Mouse (Mus musculus) right cerebral cortex, postnatal 10 days (tissue): Measurements from ENCODE around the gene Mllt3.
"Not testable (repeated sequence)": the region's sequence is repeated elsewhere in the genome, so short reads cannot be mapped to it uniquely, and the experiment has no call there.

Source experiments
- DNase-seq, 2 experiments: peaks; one replicate each; pipeline ENCODE4 v3.0.0; 2021; ENCODE audit warnings: low spot score in 2 of 2

Mllt3 gene

DNA sequence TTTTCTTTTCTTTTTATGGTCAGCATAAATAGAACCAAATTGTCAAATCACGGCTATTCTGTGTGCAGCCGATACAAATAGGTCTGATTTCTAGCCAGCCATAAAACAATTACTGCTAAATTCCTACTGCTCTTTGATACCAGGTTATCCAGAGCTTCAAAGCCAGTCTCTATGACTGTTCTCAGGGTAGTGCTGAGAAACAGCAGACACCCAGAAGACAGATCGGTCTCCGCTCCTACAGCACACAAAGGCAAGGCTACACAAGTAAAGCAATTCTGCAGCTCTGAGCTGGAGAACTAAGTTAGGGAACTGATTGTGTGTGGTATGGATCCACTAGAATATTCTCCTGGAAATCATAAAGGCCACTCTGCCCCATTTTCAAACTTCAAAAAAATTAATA, 20.4 kb downstream of the Mllt3 start:
- DNase-seq, result no peak

DNA sequence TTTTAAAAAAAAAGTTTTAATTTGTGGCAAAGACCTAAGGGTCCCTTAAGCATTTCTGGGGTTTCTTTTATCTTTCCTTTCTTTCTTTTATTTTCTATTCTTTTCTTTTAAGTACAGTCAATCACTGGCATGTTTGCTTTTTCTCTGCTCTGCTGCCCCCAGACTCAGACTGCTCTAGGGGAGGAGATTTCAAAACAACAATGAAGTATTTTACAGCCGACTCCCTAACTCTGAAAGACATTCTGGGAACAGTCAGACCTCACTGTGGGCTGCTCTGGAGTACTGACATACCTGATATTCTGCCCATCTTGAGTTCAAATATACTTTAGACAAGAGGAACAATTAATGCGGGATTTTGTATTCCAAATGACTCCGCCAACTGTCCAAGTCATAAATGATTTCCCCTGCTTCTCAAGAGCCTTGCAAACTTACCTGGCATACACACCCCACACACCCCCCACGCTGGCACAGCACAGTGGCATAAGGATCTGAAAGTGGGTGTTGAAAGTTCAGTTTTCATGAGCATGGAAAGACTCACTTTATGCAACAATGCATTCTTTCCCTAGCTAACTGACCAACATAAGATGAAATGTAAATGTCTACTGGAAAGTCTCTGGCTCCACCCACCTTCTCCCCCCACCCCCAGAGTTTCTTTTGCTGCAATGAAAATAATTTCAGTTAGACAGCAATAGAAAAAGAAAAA, 21.1 kb downstream of the Mllt3 start:
- no peak for DNase-seq

DNA sequence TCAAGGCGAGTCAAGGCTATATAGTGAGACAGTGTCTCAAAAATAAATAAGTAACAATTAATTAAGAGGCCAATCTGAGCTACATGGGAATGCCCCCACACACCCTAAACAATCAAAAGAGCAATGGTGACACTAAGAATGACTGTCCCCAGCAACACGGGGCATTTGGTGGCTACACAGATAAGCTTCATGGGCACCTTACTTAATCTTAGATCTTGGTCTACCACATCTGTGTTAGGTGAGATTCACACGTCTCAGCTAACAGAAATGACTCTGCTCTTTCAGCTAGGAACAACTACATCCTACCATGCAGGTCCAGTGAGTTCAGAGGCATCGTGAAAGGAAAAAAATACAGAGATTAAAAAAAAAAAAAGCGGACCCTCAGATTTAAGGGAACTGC, 22.7 kb downstream of the Mllt3 start:
- no peak for DNase-seq

DNA sequence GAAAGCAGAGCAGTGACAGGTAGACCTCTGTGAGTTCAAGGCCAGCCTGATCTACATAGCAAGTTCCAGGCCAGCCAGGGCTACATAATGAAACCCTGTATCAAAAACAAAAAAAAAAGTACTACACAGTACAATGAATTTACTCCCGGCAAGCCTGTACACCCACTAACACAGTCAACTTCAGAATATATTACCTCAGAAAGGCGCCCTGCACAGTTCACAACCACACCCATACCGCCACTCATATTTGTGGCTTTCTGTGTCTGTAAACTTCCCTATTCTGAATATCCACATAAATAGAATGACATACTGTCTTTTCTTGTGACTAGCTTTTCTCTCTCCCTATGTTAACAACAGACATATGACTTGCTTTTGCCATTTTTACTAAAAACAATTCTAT, 27.4 kb downstream of the Mllt3 start:
- no peak for DNase-seq

DNA sequence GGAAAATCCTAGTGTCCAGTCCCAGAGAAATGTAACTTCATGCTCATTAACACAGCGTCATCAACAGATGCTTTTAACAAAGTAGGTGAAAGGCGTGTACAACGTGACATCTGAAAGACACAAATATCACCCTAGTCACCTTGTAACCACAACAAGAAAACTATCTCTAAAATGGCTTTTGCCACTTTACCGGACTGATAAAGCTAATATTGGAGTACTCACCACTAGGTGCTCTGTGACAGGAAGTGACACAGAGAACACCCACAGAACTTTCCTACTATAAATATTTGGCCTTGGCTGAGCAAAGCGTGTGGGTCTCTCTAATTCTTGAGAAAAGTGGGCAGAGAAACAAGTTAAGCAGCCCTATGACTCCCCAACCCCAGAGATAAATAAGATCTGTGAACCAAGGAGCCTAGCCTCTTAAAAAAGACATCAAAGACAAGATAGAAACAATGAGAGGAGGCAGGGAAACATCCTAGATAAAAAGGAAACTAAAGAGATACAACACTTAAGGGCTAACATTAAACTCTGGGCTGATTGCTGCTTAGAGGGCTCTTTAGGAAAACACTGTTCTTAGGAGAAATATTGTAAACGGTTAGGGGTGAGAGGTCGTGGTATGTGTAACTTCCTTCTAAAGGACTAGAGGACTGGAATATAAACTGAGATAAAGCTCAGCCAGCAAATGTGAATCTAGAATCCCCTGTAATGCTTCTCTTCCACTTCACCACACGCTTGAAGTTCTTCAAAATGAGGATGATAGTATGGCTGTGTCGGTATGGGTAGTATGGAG, 29.8 kb downstream of the Mllt3 start:
- DNase-seq, result no peak

DNA sequence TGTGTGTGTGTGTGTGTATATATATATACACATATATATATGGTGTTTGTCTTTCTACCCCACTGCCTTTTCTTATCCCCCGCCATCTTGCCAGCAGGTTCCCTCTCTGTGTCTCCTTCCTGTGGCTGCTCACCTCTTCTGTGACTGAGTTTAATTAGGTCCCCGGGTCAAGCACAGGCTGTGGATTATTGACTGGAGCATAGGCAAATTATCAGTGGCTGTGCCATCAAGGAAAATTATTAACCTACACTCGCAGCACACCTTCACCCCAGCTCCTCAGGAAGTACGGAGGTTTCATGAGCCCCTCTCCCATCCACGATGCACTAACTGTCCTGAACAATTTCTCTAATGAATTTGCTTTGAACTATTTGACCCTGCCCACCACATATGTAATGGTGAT, 41.5 kb downstream of the Mllt3 start:
- DNase-seq, result no peak

DNA sequence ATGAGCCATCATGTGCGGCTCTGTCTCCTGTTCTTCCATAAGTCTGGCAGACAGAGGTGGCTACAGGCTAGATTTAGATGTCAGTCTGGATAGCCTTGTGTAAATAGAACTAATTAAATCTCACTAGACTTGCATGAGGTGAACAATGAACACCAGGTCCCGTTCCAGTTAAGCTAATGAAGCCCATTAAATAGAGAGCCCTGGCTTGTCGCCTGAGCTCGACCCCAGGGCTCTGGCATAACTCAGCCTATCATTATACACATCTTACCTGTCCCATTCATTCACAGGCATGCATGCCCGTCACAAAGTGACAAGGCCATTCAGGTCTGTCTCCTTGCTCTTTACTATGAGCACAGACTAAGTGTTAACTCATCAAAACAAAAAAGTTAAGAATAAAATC, 42.2 kb downstream of the Mllt3 start:
- no peak for DNase-seq

DNA sequence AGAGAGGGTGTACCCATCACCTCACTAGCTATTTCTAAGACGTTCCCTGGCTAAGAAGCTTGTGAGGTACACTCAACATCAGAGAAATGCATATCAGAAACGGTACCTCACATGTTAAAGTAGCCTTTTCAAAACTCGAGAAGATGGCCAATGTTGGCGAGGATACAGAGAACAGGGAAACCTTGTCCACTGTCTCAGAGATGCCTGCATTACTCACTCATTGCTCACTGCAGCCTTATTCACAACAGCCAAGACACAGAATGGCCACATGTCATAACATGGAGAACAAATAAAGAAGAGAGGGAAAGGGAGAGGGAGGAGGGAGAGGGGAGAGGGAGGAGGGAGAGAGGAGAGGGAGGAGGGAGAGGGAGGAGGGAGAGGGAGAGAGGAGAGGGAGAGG, 47.9 kb downstream of the Mllt3 start:
- no peak for DNase-seq

DNA sequence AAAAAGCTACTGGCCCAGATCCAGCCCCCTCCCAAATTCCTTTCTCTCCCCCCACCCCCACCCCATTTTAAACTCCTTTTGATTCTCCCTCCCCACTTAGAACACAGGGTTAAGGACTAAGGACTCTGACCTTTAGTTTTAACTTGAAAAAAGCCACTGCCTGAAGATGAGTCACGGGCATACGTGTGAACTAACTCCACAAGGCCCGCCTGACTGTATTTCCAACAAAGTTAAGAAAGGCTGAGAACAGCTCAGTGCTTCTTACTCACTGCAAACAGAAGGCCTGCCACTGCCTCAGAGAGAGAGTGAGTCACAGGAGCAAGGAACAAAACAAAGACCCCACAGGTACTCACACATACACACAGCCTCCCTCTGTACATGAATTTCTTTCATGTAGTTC, 48.6 kb downstream of the Mllt3 start:
- no peak for DNase-seq

DNA sequence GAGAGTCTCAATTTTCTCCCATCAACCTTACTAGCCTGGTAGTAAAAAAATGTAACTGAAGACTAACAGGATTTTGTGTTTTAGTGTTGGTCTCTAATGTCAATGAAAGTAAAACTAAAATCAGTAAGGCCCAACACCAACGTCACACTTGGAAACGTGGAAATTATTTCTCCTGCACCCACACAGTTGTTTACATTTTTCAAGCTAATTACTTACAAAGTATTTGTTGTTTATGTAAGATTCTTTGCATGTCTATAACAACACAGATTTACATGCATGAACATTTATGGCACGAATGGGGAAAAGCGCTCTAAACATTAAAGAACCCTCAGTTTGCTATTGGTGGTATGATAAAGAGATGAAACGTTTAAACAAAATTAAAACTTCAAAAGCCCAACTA, 49.1 kb downstream of the Mllt3 start:
- no peak for DNase-seq

DNA sequence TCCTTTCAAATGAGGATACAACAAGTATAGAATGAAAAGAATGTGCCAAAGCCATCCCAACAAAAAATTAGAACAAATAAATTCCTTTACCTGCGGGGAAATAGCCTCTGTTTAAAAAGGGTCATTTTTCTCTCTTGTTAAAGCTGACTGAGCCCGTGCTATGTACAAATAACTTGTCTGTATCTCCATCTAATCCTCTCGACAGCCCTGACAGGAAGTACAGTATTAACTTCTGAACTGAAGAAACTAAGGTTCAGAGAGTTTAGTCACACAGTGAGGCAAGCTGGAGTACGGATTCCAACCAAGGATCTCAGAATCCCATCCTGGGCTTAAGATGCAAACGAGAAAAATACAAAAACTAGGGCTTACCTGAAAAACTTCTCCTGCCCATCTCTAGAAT, 50.6 kb downstream of the Mllt3 start:
- no peak for DNase-seq

DNA sequence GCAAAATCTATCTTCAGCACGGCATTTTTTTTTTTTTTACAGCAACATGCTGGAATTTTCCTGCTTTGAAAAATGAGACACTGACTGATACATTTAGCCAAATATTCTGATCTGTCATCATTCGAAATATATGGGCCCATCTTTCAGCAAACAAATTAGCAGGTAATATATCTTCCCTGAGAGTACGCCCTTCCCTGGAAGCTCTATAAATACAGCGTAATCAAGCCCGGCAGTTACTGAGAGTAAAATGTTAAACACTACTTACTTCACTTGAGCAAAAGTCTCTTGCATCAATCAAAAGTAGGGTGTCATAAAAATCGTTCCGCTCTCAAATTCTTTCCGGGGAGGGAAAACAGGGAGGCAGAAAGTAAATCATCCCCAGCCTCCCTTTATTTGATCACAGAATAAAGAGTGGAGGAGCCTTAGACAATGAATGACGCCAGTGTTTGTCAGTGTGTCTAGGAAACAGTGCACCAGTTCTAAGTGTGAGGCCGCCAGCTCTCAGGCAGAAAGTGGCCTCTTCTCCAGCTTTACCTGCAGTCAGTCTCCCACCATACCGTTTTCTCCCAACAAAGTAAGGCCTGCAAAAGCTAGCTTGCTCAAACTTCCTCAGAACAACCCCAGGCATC, 55.2 kb downstream of the Mllt3 start:
- no peak for DNase-seq

DNA sequence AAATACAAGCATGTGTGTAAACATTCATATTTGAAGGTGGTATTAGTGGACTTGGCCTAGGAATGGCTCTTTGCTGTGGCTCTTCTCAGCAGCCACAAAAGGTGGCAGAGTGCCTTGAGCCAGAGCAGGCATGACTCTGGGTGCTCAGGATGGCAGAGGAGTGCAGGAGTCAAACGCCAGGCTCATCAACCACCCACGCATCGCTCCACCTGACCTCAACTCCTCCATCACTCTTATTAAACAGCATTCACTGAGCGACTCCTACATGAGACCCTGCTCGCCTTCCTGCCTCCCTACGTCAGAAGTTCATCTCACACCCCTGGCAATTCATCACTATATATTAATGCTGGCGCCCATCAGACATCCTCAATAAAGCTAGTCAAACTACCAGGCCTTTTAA, 67.3 kb downstream of the Mllt3 start:
- DNase-seq, result no peak

DNA sequence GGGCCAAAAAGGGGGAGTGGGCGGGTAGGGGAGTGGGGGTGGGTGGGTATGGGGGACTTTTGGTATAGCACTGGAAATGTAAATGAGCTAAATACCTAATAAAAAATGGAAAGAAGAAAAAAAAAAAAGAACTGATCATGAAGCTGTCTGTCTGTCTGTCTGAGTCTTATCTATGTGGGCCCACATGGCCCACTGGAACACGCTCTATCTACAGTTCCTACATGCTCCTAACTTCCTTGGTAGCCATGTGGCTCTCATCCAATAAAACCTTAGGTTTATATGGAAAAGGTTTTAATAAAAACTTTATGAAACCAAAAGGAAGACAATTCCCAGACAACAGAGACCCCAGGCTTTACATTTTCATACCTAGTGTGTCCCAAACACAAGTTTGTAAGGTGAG, 68.3 kb downstream of the Mllt3 start:
- DNase-seq, result not testable (repeated sequence)

DNA sequence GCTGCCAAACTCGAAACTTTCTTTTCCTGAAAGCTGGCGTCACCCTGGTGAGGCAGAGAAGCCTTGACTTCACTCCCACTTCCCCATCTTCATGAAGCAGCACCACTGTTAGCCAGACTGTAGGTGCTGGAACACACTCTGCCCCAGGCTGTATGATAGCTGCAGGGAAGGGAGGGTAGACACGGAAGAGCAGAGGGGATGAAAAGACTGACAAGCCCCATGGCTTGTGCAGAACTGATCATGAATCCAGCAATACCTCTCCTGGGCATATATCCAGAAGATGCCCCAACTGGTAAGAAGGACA, 69.4 kb downstream of the Mllt3 start:
- no peak for DNase-seq

DNA sequence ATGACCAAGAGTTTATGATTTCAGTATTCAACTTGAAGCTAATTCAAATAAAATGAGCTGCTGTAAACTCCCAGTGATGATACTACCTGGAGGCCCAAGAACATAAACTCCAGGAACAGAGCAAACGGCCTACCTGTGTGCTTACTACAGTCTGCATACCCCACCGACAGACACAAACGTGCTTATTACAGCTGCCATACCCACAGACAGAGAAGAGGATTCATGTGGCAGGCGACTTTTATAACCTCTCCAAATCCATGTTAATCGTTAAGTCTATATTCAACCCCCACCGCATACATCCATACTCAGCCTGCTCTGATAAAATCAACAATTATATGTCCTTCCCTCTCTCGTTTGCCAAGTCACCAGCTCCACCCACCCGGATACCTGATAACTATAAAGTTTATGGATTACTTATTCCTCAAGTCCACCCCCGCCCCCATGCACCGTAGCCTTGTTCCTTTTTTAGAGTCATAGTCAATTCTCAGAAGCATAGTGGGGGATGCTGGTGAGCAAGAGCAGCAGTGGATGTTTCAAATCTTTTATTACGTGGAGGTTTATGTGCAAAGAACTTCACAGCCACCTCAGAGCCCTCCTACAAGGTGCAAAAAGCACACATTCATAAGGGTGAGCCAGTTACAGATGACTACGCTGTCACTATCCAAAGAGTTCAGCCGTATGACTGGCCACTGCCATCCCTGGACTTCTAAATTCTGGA, 70.0 kb downstream of the Mllt3 start:
- DNase-seq, result no peak

DNA sequence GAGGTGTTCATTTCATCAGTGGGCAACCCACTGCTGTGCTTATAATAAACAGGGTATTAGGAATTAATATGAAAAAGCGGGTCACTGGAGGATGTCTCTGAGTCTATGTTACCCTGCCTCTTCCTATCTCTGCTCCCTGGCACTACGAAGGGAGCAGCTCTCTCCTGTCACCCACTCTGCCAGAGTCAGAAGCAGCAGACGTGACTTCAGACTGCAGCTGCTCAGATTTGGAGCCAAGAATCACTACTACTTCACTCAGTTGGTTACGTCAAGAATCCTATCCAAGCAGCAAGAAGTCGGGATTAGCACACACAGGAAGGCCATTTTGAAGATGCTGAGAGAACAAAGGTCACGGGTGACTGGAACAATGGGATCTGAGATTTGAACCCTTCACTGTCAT, 71.3 kb downstream of the Mllt3 start:
- DNase-seq, result no peak

DNA sequence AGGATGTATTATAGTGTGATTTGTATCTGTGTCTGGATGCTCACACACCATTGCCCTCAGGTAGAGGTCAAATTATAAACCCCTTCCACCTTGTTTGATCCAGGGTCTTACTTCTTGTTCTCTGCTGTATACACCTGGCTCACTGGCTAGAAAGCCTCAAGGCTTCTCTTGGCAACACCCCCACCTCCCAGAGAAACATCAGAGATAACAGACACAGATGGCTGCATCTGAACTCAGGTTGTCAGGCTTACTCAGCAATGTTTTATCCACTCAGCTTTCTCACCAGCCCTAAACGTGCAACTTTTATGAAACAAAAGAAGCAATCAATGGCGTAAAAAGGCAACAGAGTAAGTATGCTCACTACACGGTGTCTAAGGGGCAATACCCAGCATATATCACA, 75.3 kb downstream of the Mllt3 start:
- no peak for DNase-seq

DNA sequence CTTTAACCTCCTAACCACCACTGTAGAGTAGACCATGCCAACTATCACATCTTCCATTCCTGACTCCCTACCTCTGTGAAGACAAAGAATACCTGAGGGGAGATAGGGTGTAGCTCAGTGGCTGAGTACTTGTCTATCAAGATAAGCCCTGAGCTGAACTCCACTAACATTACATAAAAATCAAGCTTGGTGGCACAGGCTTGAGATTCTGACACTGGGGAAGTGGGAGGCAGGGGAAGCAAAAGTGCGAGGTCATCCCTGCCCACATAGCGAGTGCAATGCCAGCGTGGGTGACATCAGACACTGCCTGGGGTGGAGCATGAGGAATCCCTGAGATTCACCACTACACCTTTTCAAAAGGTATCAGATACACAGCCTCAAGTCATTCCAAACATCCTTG, 76.0 kb downstream of the Mllt3 start:
- no peak for DNase-seq

DNA sequence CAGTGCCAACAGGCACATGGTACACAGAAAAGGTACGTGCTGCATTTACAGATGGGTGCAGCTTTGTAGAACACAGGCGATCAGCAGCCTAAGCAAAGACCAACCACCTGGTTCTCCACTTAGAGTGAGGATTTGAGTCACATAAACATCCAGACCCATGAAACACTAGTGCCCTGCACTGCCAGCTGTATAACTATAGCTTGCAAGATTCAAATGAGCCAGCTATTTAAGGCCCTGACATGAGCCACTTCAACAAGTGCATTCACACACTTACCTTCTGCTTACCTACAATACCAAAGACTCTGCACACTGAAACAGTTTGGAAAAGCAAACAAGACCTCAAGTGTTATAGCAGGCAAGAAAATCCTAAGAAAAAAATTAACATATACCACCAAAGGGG, 78.0 kb downstream of the Mllt3 start:
- DNase-seq, result no peak

DNA sequence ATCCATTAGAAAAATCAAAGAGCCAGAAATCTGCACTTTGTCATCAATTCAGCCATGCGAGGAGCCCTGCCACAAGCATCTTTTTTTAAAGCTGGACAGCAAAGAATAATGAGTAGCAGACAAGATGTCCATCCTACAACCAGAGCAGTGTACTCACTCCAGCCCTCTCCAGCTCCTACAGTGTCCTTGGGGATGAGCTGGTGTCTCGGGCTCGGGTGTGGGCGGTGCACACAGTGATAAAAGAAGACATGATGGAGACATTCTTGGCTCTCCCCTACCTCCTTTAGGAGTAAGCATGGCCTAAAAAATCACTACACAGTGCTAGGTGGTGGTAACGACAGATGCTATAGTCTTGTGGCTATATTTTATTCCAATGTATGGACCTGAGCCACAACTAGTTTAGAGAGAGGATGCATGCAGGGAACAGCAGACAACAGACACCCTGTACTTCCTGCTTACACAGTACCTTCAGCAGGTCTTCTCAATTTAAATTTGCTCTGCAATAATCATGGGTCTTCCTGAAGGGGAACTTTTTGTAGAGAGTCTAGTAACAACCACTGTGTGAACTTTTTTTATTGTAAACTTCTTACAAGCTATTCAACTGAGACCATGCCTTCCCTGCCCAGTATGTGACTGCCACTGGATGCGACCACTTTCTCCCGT, 78.6 kb downstream of the Mllt3 start:
- peak; percentile 42 to 59 for DNase-seq

DNA sequence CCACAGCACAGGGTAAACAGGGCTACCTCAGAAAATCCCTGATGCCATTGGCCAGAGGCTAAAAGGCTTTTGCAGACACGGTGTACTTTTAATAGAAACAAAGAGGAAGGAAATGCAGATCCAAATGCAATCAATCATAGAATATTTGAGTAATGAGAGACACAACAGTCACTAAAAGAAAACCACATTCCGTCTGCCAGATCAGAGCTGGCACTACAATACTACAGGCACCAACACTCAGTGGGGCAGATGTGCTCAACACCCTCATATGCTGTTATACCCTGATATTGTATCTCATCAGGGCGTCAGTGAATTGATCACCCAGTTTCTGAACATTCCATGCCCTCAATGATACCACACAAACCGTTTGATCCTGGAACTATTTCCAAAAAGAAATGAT, 79.4 kb downstream of the Mllt3 start:
- no peak for DNase-seq
